Mouse (Mus musculus) intestine, embryonic 14.5 days (tissue): ENCODE measurements around the gene Gas2l3. TPM values are rescaled to one million over a fixed set of nuclear protein-coding genes. Genes with fewer than 3 reads are reported as not detected.

Experiments
- ATAC-seq: fragments of 200-750 bp; cut with Nextera tagmentation; replicated peaks from 2 replicates; pipeline ENCODE4 v1.8.0; 2017; ENCODE audit warnings: low read depth, moderate number of reproducible peaks, moderate TSS enrichment, moderate library complexity; ENCODE audit not compliant: low FRiP score, low TSS enrichment
- DNase-seq: peaks from one replicate; pipeline ENCODE4 v3.0.0-alpha.2; 2018; ENCODE audit warnings: low spot score
- H3K27ac ChIP-seq: fragments of 300-500 bp; sonication (generic); 2 replicates; pipeline ENCODE4 v1.5.1; 2014; ENCODE audit warnings: low read depth, mild to moderate bottlenecking, control low read depth
- H3K27me3 ChIP-seq: fragments of 300-500 bp; sonication (generic); replicated peaks from 2 replicates; pipeline ENCODE4 v1.6.1; 2014; ENCODE audit warnings: low read length, control low read depth; ENCODE audit not compliant: control insufficient read depth, insufficient read depth
- H3K36me3 ChIP-seq: fragments of 300-500 bp; sonication (generic); 2 replicates; pipeline ENCODE4 v1.6.1; 2014; ENCODE audit warnings: low read length, control low read depth; ENCODE audit not compliant: control insufficient read depth, insufficient read depth
- H3K4me1 ChIP-seq: fragments of 300-500 bp; sonication (generic); replicated peaks from 2 replicates; pipeline ENCODE4 v1.6.1; 2014; ENCODE audit warnings: low read length, control low read depth, mixed read lengths; ENCODE audit not compliant: control insufficient read depth, insufficient read depth
- H3K4me2 ChIP-seq: fragments of 300-500 bp; sonication (generic); 2 replicates; pipeline ENCODE4 v1.6.1; 2014; ENCODE audit warnings: low read length
- H3K4me3 ChIP-seq: fragments of 300-500 bp; sonication (generic); 2 replicates; pipeline ENCODE4 v1.5.1; 2014; ENCODE audit warnings: low read depth, low read length, control low read depth, mixed read lengths
- H3K9ac ChIP-seq: fragments of 300-500 bp; sonication (generic); 2 replicates; pipeline ENCODE4 v1.6.1; 2014; ENCODE audit warnings: mild to moderate bottlenecking, low read length
- H3K9me3 ChIP-seq: fragments of 300-500 bp; sonication (generic); 2 replicates; pipeline ENCODE4 v1.6.1; 2016; ENCODE audit warnings: low read length, control low read depth; ENCODE audit not compliant: control insufficient read depth
- WGBS: fragments of 180-500 bp; shearing (Covaris S2); extraction: QIAGEN DNeasy Blood & Tissue Kit; methylation state at CpG from one replicate; pipeline ENCODE4 v1.1.7; 2014; 5-methylcytosine and 5-hydroxymethylcytosine counted together
- polyA plus RNA-seq: library from polyadenylated mRNA; unstranded; fragments of >200 nt; fragmentation: Nextera tagmentation; extraction: Ambion mirVana; gene quantifications from 2 replicates; pipeline ENCODE4 v1.2.1, GENCODE M21; 2014

Gene Gas2l3
- polyA plus RNA-seq, 1 experiment from 2014 or later = 22.3 TPM

DNA sequence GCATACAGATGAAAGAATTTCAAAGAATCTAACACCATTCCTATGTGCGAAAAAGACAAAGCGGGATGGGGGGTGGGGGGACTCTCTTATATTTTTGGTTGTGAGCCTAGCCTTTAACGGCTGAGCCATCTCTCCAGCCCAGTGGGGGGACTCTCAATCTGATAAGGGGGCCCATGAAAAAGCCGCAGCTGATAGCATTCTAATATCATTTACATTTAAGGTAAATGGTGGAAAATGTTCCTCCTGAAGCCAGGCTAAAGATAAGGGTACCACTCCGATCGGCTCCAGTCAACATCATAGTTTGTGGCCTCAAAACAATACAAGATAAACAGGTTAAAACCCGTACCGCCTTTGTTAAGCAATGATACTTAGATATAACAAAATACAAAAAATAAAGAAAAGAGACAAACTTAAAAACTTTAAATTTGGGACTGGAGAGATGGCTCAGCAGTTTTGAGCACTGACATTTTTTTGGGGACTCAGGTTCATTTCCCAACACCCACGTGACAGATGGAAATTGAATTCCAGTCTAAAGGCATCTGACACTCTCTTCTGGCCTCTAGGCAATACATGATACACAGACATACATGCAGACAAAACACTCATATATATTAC, 20.5 kb downstream of the Gas2l3 start:
- WGBS = 94% methylated on average over 9 of the region's 9 CpGs
- Histone ChIP-seq H3K9me3 (no peaks in the 10 kb centered on the region), H3K36me3 (peaks cover 61% of the 10 kb centered on the region), H3K27ac (no peak overlapping the region), H3K4me1 (no peaks in the 10 kb centered on the region), H3K4me3 (no peak overlapping the region), H3K4me2 (no peak overlapping the region), H3K27me3 (no peaks in the 10 kb centered on the region), H3K9ac (no peak overlapping the region)
- ATAC-seq = no peak
- DNase-seq = no peak

- ATAC-seq (no peak), DNase-seq (no peak)
- Histone ChIP-seq H3K27ac (no peak overlapping the region), H3K4me1 (no peaks in the 10 kb centered on the region), H3K4me3 (no peak overlapping the region), H3K36me3 (peaks cover 62% of the 10 kb centered on the region), H3K27me3 (no peaks in the 10 kb centered on the region), H3K9me3 (no peaks in the 10 kb centered on the region), H3K9ac (no peak overlapping the region), H3K4me2 (no peak overlapping the region)
- 94% methylated on average over 8 of the region's 8 CpGs for WGBS
Observed at GRCm38 (mm10) chr10:89422504-89423158, 21.1 kb downstream of the Gas2l3 start.

GRCm38 (mm10) chr10:89417966-89418365, 25.8 kb downstream of the Gas2l3 start:
- Histone ChIP-seq H3K9ac (no peak overlapping the region), H3K36me3 (peaks cover 70% of the 10 kb centered on the region), H3K9me3 (no peaks in the 10 kb centered on the region), H3K4me1 (no peaks in the 10 kb centered on the region), H3K4me3 (no peak overlapping the region), H3K4me2 (no peak overlapping the region), H3K27ac (no peak overlapping the region), H3K27me3 (no peaks in the 10 kb centered on the region)
- ATAC-seq (no peak), DNase-seq (no peak)
- WGBS = 93% methylated on average over 2 of the region's 2 CpGs

- Histone ChIP-seq H3K27me3 (no peaks in the 10 kb centered on the region), H3K4me1 (no peaks in the 10 kb centered on the region), H3K9me3 (no peaks in the 10 kb centered on the region), H3K36me3 (peaks cover 73% of the 10 kb centered on the region), H3K9ac (no peak overlapping the region), H3K4me2 (no peak overlapping the region), H3K4me3 (no peak overlapping the region), H3K27ac (no peak overlapping the region)
- ATAC-seq (no peak), DNase-seq (no peak)
- WGBS = 71% methylated on average over 3 of the region's 3 CpGs
Observed at GRCm38 (mm10) chr10:89415478-89415877, 28.3 kb downstream of the Gas2l3 start.

DNA sequence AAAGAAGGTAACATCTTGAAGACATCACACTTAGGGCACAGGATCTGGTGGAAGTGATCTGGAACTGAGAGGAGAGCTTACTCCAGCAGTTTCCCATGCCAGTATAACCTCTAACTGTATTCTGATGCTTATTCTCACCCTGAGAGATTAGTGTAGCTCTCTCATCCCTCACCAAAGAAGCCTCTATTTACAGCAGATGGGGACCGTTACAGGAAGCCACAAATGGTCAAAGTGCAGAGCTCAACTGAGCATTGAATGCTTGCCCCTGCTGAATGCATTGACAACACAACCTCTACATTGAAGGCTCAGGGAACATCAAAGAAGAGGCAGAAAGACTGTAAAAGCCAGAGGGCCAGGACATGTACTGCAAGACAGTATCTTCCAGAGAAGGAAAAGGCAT, 36.2 kb downstream of the Gas2l3 start:
- H3K4me2 ChIP-seq = no peak overlapping the region
- no peak overlapping the region for H3K4me3 ChIP-seq
- no peak overlapping the region for H3K27ac ChIP-seq
- H3K9me3 ChIP-seq = no peaks in the 10 kb centered on the region
- H3K36me3 ChIP-seq = peaks cover 19% of the 10 kb centered on the region
- ATAC-seq (no peak), DNase-seq (no peak)
- no peaks in the 10 kb centered on the region for H3K4me1 ChIP-seq
- 34% methylated on average over 1 of the region's 1 CpGs for WGBS
- H3K9ac ChIP-seq = no peak overlapping the region
- no peaks in the 10 kb centered on the region for H3K27me3 ChIP-seq

DNA sequence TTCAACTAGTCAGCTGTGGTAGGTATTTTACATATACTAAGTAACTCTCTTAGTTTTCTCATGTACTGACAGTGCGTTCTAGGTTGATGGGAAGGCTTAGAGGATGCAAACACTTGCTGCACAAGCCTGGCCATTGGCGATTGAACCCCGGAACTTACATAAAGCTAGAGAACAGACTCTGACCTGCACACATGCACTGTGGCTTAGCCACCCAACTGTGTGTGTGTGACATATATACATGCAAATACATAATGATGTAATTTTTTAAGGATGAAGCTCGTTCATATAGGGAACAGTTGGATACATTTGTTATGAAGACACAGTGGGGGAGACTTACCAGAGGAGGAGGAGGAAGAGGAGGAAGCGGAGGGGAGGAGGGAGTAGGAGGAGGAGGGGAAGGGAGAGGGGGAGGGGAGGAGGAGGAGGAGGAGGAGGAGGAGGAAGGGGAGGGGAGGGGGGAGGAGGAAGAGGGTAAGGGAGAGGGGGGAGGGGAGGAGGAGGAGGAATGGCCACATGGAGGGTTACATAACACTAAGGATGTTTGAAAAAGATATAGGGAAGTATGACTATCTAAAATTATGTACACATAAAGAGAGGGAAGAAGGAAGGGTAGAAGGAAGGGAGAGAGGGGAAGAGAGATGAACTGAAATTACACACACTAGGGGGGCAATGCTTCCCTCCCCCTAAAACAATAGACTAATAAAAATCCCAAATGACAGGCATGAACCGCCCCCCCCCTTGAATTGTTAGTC, 36.9 kb downstream of the Gas2l3 start:
- ATAC-seq (no peak), DNase-seq (no peak)
- Histone ChIP-seq H3K4me2 (no peak overlapping the region), H3K9ac (no peak overlapping the region), H3K9me3 (no peaks in the 10 kb centered on the region), H3K4me3 (no peak overlapping the region), H3K27ac (no peak overlapping the region), H3K4me1 (no peaks in the 10 kb centered on the region), H3K36me3 (peaks cover 16% of the 10 kb centered on the region), H3K27me3 (no peaks in the 10 kb centered on the region)
- WGBS = 71% methylated on average over 5 of the region's 6 CpGs

GRCm38 (mm10) chr10:89404936-89405335, 38.8 kb downstream of the Gas2l3 start:
- H3K9me3 ChIP-seq = 0 out of 2 replicates have a peak, but pooled peaks cover 4% of the 10 kb centered on the region
- ATAC-seq = no peak
- H3K4me3 ChIP-seq = no peak overlapping the region
- H3K4me2 ChIP-seq = no peak overlapping the region
- no peaks in the 10 kb centered on the region for H3K36me3 ChIP-seq
- 82% methylated on average over 4 of the region's 4 CpGs for WGBS
- no peak for DNase-seq
- H3K27ac ChIP-seq = no peak overlapping the region
- H3K4me1 ChIP-seq = no peaks in the 10 kb centered on the region
- H3K27me3 ChIP-seq = no peaks in the 10 kb centered on the region
- H3K9ac ChIP-seq = no peak overlapping the region

GRCm38 (mm10) chr10:89400674-89401336, 43.0 kb downstream of the Gas2l3 start:
- Histone ChIP-seq H3K4me3 (no peak overlapping the region), H3K36me3 (no peaks in the 10 kb centered on the region), H3K27me3 (no peaks in the 10 kb centered on the region), H3K4me2 (no peak overlapping the region), H3K9ac (no peak overlapping the region), H3K4me1 (no peaks in the 10 kb centered on the region), H3K9me3 (0 out of 2 replicates have a peak, but pooled peaks cover 4% of the 10 kb centered on the region), H3K27ac (no peak overlapping the region)
- WGBS = 85% methylated on average over 19 of the region's 19 CpGs
- no peak for DNase-seq
- no peak for ATAC-seq
